Comparison of ENCODE assay signal across 9 mouse cellular contexts in genomic region chr13:5347503-5348469, GRCm38 (mm10).
DNase-seq lines count a peak whose midpoint lies in the region; ATAC-seq and TF ChIP-seq lines count a peak whose summit lies in the region.
"Had no signal": no experiment of that assay in that cellular context is flagged by ENCODE, and none has a peak within 500 bp of the region (broad histone marks: within the 10 kb centered on the region; RNA-seq: fewer than 3 reads in every experiment).

No protein-coding gene starts in this region.

- H3K27ac ChIP-seq in lung, embryonic 14.5 days (ENCODE audit: low read depth) = no peak overlapping the region
- H3K27ac ChIP-seq: liver, embryonic 14.5 days had no signal

- TF ChIP-seq CTCF in lung, embryonic 14.5 days (IDR thresholded peaks at IDR 0.05; ENCODE audit: low read depth) = no peak

- H3K36me3 ChIP-seq in lung, embryonic 14.5 days (ENCODE audit: insufficient read depth) = no peaks in the 10 kb centered on the region

- H3K27me3 ChIP-seq in lung, embryonic 14.5 days (ENCODE audit: insufficient read depth, low read length) = no peaks in the 10 kb centered on the region

- WGBS in lung, embryonic 14.5 days = 42% methylated on average over 6 of the region's 6 CpGs

- ATAC-seq in lung, embryonic 14.5 days (ENCODE audit: insufficient read depth) = peak; percentile 70

- no peak overlapping the region for H3K4me2 ChIP-seq in lung, embryonic 14.5 days

- H3K4me3 ChIP-seq in lung, embryonic 14.5 days (ENCODE audit: low read depth, low read length) = no peak overlapping the region

- no peak overlapping the region for H3K9ac ChIP-seq in lung, embryonic 14.5 days
- H3K9ac ChIP-seq: liver, embryonic 14.5 days had no signal

- peak; percentile 4 to 47 for DNase-seq in frontal cortex, adult 2 months (ENCODE audit: extremely low spot score in 1 of 2, low spot score in 1 of 2)
- DNase-seq in frontal cortex, postnatal 25 days (ENCODE audit: low spot score in 2 of 2) = no peak
- peak; percentile 2 for DNase-seq in ZHBTc4 (ENCODE audit: low read depth, low spot score)
- DNase-seq in heart, adult 9 months (ENCODE audit: low spot score in 2 of 2) = peak; percentile 26 to 54
- DNase-seq in lung, embryonic 14.5 days = peak; percentile 51
- DNase-seq in cerebellum, postnatal 36 days = no peak
- DNase-seq in layer of hippocampus, adult 9-10 months (ENCODE audit: low spot score) = no peak
- DNase-seq in kidney, postnatal 36 days = no peak

- H3K4me1 ChIP-seq in lung, embryonic 14.5 days (ENCODE audit: insufficient read depth) = no peaks in the 10 kb centered on the region

- no peaks in the 10 kb centered on the region for H3K9me3 ChIP-seq in lung, embryonic 14.5 days (ENCODE audit: low read depth, low read length)

Comparison
In these comparisons a context has a peak if more than half of its experiments do, and no peak if none do; other contexts are left out.
1. DNase-seq: peak in frontal cortex, adult 2 months (2 of 2), ZHBTc4 (single experiment), heart, adult 9 months (2 of 2) and lung, embryonic 14.5 days (single experiment); none in frontal cortex, postnatal 25 days (0 of 2), cerebellum, postnatal 36 days (0 of 2), layer of hippocampus, adult 9-10 months (single experiment) and kidney, postnatal 36 days (0 of 2).